Mouse (Mus musculus) urinary bladder, postnatal 14 days (tissue): ENCODE data around the gene Mast3.

Experiments
- DNase-seq: peaks from one replicate; pipeline ENCODE4 v3.0.0; 2021; ENCODE audit warnings: low spot score

Mast3 gene

DNA sequence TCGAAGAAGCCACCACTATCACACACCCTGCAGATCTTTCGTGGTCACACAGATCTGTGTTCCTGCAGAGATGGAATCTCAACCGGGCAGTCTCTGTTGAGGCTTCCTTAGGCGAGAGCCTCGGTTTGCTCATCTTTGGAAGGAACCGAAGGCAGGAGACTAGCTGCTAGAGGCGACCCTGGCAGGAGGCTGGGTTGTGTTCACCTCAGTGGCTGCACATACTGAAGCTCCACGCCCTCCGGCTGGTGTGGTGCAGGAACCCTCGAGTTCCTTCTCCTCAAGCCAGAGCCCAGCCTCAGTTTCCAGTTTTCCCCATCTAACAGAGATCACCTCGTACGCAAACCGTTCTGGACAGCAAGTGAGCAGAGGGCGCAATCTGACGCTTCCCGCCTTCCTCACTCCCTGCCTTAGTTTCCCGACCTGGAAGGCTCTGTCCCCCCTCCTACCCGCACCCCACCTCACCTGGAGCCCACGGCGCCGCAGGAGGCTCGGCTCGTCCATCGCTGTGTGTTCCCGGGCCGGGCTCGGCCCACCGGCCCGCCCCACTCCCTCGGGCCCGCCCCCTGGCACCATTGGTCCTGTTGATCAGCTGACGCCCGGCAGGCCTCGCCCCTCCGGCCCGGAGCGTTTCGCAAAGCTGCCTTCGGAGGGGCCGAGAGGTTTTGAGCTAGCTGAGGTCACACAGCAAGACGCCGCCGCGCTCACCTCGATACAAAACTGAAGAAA is at the start of gene Mast3:
Gene Mast3, minus strand, starts transcription at position 574 of the 726 bp plus-strand sequence.
- peak; percentile 89 for DNase-seq

DNA sequence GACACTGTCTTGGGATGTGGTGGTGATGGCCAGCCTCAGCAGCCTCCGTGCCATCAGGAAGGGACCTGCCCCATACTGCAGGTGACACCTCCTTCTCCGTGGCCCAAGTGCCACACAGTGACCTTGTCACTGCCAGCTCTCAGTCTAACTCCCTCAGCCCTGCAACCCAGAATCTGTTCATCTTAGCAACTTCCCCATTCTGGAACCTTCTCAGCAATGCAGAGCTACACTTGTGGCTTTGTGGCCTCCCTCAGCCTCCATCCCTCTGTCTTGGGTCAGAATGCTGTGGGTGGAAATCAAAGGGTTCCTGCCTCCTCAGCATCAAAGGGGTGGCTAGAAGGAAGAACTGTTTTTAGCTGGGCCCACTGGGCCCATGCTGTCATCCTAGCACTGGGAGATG is 49.0 kb upstream of the Mast3 start:
- no peak for DNase-seq

- DNase-seq, result no peak
These were observed 47.9 kb upstream of the Mast3 start for GRCm38 (mm10) chr8:70852595-70853231.

GRCm38 (mm10) chr8:70851837-70852236 is 47.0 kb upstream of the Mast3 start:
- no peak for DNase-seq

- no peak for DNase-seq
These were observed 46.1 kb upstream of the Mast3 start for GRCm38 (mm10) chr8:70850947-70851346.

DNA sequence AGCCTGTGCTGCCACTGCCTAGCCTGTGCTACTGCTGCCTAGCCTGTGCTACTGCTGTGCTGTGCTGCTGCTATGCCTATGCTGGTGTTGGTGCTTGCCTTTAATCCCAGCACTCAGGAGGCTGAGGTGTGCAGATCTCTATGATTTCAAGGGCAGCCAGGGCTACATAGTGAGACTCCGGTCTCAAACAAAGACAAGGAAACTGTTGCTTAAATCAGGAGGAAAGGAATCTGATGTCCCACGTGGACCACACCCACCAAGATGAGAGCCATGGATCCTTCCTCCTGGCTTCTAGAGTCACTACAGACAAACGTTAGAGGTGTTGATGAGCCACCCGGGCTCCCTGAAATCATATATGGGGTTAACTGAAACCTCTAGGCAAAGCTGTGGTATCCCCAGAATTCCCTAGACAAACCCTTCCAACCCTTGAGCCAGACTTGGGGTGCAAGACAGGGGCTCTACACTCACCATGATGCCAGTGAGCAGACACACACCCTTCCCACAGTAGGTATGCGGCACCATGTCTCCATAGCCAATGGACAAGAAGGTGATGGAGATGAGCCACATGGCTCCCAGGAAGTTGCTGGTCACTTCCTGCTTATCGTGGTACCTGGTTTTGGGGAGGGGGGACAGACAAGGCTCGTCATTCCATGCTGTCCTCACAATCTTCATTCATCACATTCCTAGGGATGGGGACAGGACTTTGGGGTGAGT is 45.4 kb upstream of the Mast3 start:
- DNase-seq, result no peak

GRCm38 (mm10) chr8:70849333-70849990 is 44.6 kb upstream of the Mast3 start:
- DNase-seq, result peak; percentile 46

- DNase-seq, result no peak
These were observed 41.7 kb upstream of the Mast3 start for GRCm38 (mm10) chr8:70846371-70847154.

DNA sequence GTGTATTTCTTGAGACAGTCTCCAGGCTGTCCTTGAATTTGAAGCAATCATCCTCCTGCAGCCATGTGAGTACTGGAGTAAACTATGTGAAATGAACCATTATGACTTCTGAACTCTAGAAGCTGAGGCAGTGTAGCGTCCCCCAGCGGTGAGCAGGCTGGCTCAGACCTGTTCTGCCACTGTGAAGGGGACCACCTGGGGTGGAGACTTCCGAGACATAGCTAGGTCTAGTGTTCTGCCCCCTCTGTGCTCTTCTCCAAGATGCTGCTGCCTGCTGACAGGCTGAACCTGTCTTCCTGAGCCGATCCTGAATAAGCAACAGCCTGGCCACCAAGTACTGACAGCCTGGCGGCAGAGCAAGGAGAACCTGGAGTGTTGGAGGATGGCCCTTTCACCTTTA is 40.3 kb upstream of the Mast3 start:
- DNase-seq, result no peak

GRCm38 (mm10) chr8:70844523-70844922 is 39.7 kb upstream of the Mast3 start:
- peak; percentile 92 for DNase-seq

DNA sequence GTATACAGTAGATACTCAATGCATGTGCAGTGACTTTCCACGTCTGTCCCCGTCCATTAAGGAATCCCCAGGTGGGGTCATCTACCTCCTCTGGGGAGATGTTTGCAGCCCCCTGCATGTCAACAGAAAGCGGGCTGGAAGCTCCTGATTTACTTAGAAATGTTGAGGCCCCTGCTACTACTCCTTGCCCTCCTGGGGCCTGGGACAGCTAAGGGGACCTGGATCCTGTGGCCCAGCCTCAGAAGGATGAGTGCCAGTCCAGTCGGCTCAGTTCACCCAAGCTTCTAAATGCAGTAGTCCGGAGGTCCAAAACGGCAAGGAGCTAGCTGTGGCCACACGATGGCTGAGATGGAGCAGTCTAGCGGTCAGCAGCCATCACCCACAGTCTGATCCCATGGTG is 39.1 kb upstream of the Mast3 start:
- no peak for DNase-seq

- no peak for DNase-seq
These were observed 38.4 kb upstream of the Mast3 start for GRCm38 (mm10) chr8:70843214-70843773.

DNA sequence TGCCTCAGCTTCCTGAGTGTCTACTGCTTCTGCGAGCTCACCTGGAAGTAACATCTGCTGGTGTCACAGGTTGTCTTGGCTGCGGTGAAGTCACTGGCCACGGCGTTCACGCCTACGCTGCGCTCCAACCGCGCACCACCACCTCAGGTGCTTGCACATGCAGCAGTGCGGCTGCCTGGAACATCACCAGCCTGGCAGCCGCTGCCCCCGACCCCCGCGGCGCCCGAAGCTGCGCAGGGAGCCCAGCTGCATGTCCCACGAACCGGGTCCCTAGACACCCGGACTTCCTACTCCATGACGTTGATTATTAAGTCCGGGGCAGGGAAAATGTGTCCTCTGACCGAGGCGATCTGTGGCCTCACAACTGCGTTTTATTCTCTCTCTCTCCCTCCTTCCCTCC is 37.6 kb upstream of the Mast3 start:
- DNase-seq, result no peak

DNA sequence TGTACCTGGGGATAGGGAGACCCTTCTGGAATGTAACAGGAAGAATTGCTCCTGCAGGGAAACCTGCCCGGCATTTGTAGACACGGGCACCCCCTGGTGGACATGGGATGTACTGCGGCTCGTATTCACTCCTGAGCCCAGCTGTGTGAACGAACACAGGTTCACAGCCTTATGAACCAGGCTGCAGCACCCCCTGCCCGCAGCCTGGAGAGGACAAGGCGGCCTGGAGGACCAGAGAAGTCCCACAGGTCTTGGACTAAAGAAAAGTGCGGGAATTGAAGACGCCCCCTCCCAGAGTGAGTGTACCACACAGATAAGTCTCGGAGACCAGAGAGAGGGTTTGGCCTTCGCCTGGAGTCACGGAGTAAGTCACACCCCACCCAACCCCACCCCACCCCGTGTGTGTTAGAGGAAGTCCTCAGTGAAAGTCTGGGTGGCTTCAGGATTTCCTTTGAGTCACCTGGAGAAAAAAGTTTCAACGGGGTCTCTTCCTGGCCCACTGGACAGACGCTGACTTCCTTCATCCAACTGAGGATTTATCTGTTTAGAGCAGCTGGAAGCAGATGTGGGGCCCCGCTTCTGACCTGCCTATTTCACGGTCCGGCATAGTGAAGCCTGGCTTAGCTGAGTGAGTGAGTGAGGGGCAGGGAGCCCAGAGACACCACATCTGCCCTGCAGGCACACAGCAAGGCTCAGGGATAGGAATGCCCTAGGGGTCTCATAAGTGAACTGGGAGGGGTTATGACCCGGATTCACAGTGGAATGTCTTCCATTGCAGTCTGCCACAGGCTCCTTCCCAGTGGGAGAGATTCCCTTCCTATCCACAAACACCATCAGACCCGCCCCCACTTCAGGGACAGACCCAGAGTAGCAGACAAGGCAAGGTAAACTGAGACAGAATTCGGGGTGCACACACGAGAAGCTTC is 36.6 kb upstream of the Mast3 start:
- peak; percentile 91 for DNase-seq

DNA sequence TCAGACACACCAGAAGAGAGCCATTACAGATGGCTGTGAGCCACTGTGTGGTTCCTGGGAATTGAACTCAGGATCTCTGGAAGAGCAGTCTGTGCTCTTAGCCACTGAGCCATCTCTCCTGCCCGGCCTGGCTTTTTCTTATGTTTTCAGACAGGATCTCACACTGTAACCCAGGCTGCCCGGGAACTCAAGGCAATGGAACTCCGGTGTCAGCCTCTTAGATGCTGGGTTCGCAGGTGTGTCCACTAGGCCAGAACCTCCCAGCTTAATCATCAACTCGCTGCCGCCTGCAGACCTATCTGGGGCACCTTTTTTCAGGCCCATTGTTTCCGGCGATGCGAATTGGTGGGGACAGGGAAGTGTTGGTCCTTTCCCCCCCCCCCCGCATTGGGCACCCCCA is 35.7 kb upstream of the Mast3 start:
- no peak for DNase-seq

GRCm38 (mm10) chr8:70839408-70840351 is 34.8 kb upstream of the Mast3 start, which contains the start of gene Arrdc2:
TSS of gene Arrdc2 (minus strand) at chr8:70839720.
- peak; percentile 100 for DNase-seq

GRCm38 (mm10) chr8:70838654-70839407 is 34.0 kb upstream of the Mast3 start:
- peak; percentile 27 for DNase-seq

- DNase-seq, result no peak
These were observed 31.8 kb upstream of the Mast3 start for GRCm38 (mm10) chr8:70836666-70837065.
